Mouse (Mus musculus) neural tube, embryonic 14.5 days (tissue): ENCODE results near the gene 2810408A11Rik. TPM values are rescaled to one million over a fixed set of nuclear protein-coding genes. Genes with fewer than 3 reads are reported as not detected.

ENCODE experiments used
- ATAC-seq: fragments of 200-750 bp; cut with Nextera tagmentation; 2 replicates; pipeline ENCODE4 v1.8.0; 2017; ENCODE audit warnings: low read depth, mild to moderate bottlenecking, moderate TSS enrichment, moderate library complexity
- H3K27ac ChIP-seq: fragments of 300-500 bp; sonication (generic); 2 replicates; pipeline ENCODE4 v1.5.1; 2014; ENCODE audit warnings: low read depth, mild to moderate bottlenecking, control low read depth, low read length, moderate library complexity, mixed read lengths
- H3K27me3 ChIP-seq: fragments of 300-500 bp; sonication (generic); 2 replicates; pipeline ENCODE4 v1.6.1; 2014; ENCODE audit warnings: low read length; ENCODE audit not compliant: control insufficient read depth, insufficient read depth
- H3K36me3 ChIP-seq: fragments of 300-500 bp; sonication (generic); 2 replicates; pipeline ENCODE4 v1.6.1; 2014; ENCODE audit warnings: low read length, mixed read lengths; ENCODE audit not compliant: control insufficient read depth, insufficient read depth
- H3K4me1 ChIP-seq: fragments of 300-500 bp; sonication (generic); 2 replicates; pipeline ENCODE4 v1.6.1; 2014; ENCODE audit warnings: low read length; ENCODE audit not compliant: control insufficient read depth, insufficient read depth
- H3K4me2 ChIP-seq: fragments of 300-500 bp; sonication (generic); 2 replicates; pipeline ENCODE4 v1.6.1; 2014; ENCODE audit warnings: mild to moderate bottlenecking, low read depth, low read length, control low read depth
- H3K4me3 ChIP-seq: fragments of 300-500 bp; sonication (generic); 2 replicates; pipeline ENCODE4 v1.5.1; 2014; ENCODE audit warnings: low read depth, low read length, control low read depth, mixed read lengths
- H3K9ac ChIP-seq: fragments of 300-500 bp; sonication (generic); replicated peaks from 2 replicates; pipeline ENCODE4 v1.6.1; 2014; ENCODE audit warnings: low read depth, mild to moderate bottlenecking, control low read depth, low read length, mixed read lengths
- H3K9me3 ChIP-seq: fragments of 300-500 bp; sonication (generic); 2 replicates; pipeline ENCODE4 v1.6.1; 2016; ENCODE audit warnings: low read length; ENCODE audit not compliant: control insufficient read depth
- WGBS: fragments of 180-500 bp; shearing (Covaris S2); extraction: QIAGEN DNeasy Blood & Tissue Kit; methylation state at CpG from one replicate; pipeline ENCODE4 v1.1.7; 2014; 5-methylcytosine and 5-hydroxymethylcytosine counted together
- polyA plus RNA-seq: library from polyadenylated mRNA; unstranded; fragments of >200 nt; fragmentation: Nextera tagmentation; extraction: Ambion mirVana; gene quantifications from 2 replicates; pipeline ENCODE4 v1.2.1, GENCODE M21; 2014

2810408A11Rik gene
- polyA plus RNA-seq, 1 experiment from 2014 or later, result 7.8 TPM

- WGBS, result 62% methylated on average over 21 of the region's 21 CpGs
- H3K36me3 ChIP-seq, result no peaks in the 10 kb centered on the region
- no peak overlapping the region for H3K27ac ChIP-seq
- H3K9ac ChIP-seq, result no peak overlapping the region
- peaks cover 6% of the 10 kb centered on the region; the same call in 1 of the 2 replicates for H3K4me1 ChIP-seq
- peak overlapping the region; percentile 72 for H3K4me2 ChIP-seq
- H3K27me3 ChIP-seq, result no peaks in the 10 kb centered on the region
- H3K9me3 ChIP-seq, result no peaks in the 10 kb centered on the region
- ATAC-seq, result no peak
- H3K4me3 ChIP-seq, result peak overlapping the region; percentile 38
These were observed 18.8 kb downstream of the 2810408A11Rik start for GRCm38 (mm10) chr11:69881787-69882670.

- peak; percentile 81 for ATAC-seq
- Histone ChIP-seq H3K4me3 (peak within 1 kb of the TSS; percentile 38), H3K4me1 (peaks cover 8% of the 10 kb centered on the region; the same call in 1 of the 2 replicates), H3K9me3 (no peaks in the 10 kb centered on the region), H3K9ac (peak within 1 kb of the TSS; percentile 39), H3K4me2 (peak within 1 kb of the TSS; percentile 72), H3K27me3 (no peaks in the 10 kb centered on the region), H3K36me3 (no peaks in the 10 kb centered on the region), H3K27ac (peak within 1 kb of the TSS; percentile 35)
- WGBS, result 1% methylated on average over 46 of the region's 46 CpGs
These were observed 19.8 kb downstream of the 2810408A11Rik start, which contains the start of gene Kctd11 for GRCm38 (mm10) chr11:69880853-69881603. Gene Kctd11 (minus strand): TSS chr11:69881406.

- no peaks in the 10 kb centered on the region for H3K9me3 ChIP-seq
- peak overlapping the region; percentile 38 for H3K4me3 ChIP-seq
- peak; percentile 38 for ATAC-seq
- no peaks in the 10 kb centered on the region for H3K36me3 ChIP-seq
- WGBS, result under 1% methylated on average over 18 of the region's 18 CpGs
- H3K4me2 ChIP-seq, result peak overlapping the region; percentile 72
- H3K27me3 ChIP-seq, result no peaks in the 10 kb centered on the region
- H3K27ac ChIP-seq, result no peak overlapping the region; the same call in 1 of the 2 replicates
- peak overlapping the region; percentile 39 for H3K9ac ChIP-seq
- peaks cover 8% of the 10 kb centered on the region; the same call in 1 of the 2 replicates for H3K4me1 ChIP-seq
These were observed 20.3 kb downstream of the 2810408A11Rik start for GRCm38 (mm10) chr11:69880506-69880852.

- Histone ChIP-seq H3K9ac (no peak overlapping the region), H3K27ac (no peak overlapping the region), H3K4me3 (peak overlapping the region; percentile 38; the same call in 1 of the 2 replicates), H3K36me3 (no peaks in the 10 kb centered on the region), H3K4me1 (peaks cover 8% of the 10 kb centered on the region; the same call in 1 of the 2 replicates), H3K27me3 (no peaks in the 10 kb centered on the region), H3K9me3 (no peaks in the 10 kb centered on the region), H3K4me2 (peak overlapping the region; percentile 72)
- WGBS, result 50% methylated on average over 15 of the region's 15 CpGs
- no peak for ATAC-seq
These were observed 21.1 kb downstream of the 2810408A11Rik start for GRCm38 (mm10) chr11:69879711-69880110.

GRCm38 (mm10) chr11:69878952-69879351 lies 21.8 kb downstream of the 2810408A11Rik start:
- Histone ChIP-seq H3K27me3 (no peaks in the 10 kb centered on the region), H3K9me3 (no peaks in the 10 kb centered on the region), H3K4me1 (peaks cover 8% of the 10 kb centered on the region; the same call in 1 of the 2 replicates), H3K4me3 (no peak overlapping the region), H3K9ac (no peak overlapping the region), H3K36me3 (no peaks in the 10 kb centered on the region), H3K27ac (no peak overlapping the region), H3K4me2 (no peak overlapping the region)
- no peak for ATAC-seq
- 94% methylated on average over 6 of the region's 6 CpGs for WGBS

GRCm38 (mm10) chr11:69878399-69878798 lies 22.4 kb downstream of the 2810408A11Rik start:
- H3K4me2 ChIP-seq, result no peak overlapping the region; the same call in 1 of the 2 replicates
- no peaks in the 10 kb centered on the region for H3K36me3 ChIP-seq
- no peaks in the 10 kb centered on the region for H3K27me3 ChIP-seq
- no peak overlapping the region for H3K9ac ChIP-seq
- no peak overlapping the region for H3K4me3 ChIP-seq
- peaks cover 8% of the 10 kb centered on the region; the same call in 1 of the 2 replicates for H3K4me1 ChIP-seq
- H3K27ac ChIP-seq, result no peak overlapping the region
- ATAC-seq, result no peak
- WGBS, result 88% methylated on average over 3 of the region's 3 CpGs
- no peaks in the 10 kb centered on the region for H3K9me3 ChIP-seq

- WGBS, result 89% methylated on average over 11 of the region's 11 CpGs
- Histone ChIP-seq H3K27me3 (no peaks in the 10 kb centered on the region), H3K36me3 (no peaks in the 10 kb centered on the region), H3K27ac (no peak within 1 kb of the TSS), H3K9ac (no peak within 1 kb of the TSS), H3K4me3 (no peak within 1 kb of the TSS), H3K4me1 (peaks cover 8% of the 10 kb centered on the region; the same call in 1 of the 2 replicates), H3K4me2 (peak within 1 kb of the TSS; percentile 29), H3K9me3 (no peaks in the 10 kb centered on the region)
- ATAC-seq, result no peak
These were observed 22.9 kb downstream of the 2810408A11Rik start, which contains the start of gene Tmem95 for GRCm38 (mm10) chr11:69877878-69878277. Gene Tmem95 (minus strand): TSS chr11:69878018.

GRCm38 (mm10) chr11:69876867-69877266 lies 23.9 kb downstream of the 2810408A11Rik start:
- Histone ChIP-seq H3K27ac (no peak overlapping the region), H3K9ac (no peak overlapping the region), H3K36me3 (no peaks in the 10 kb centered on the region), H3K4me1 (peaks cover 8% of the 10 kb centered on the region; the same call in 1 of the 2 replicates), H3K4me3 (no peak overlapping the region), H3K4me2 (peak overlapping the region; percentile 29), H3K9me3 (no peaks in the 10 kb centered on the region), H3K27me3 (no peaks in the 10 kb centered on the region)
- ATAC-seq, result no peak
- WGBS, result 3% methylated on average over 12 of the region's 12 CpGs
